17 mouse cellular contexts compared by ENCODE assay signal in genomic region chr15:40068051-40068450, GRCm38 (mm10).
DNase-seq lines count a peak whose midpoint lies in the region; TF ChIP-seq lines count a peak whose summit lies in the region.
"Had no signal": no experiment of that assay in that cellular context is flagged by ENCODE, and none has a peak within 500 bp of the region (broad histone marks: within the 10 kb centered on the region; RNA-seq: fewer than 3 reads in every experiment).

No protein-coding gene starts in this region.

- no peaks in the 10 kb centered on the region for H3K4me1 ChIP-seq in MEL (ENCODE audit: control insufficient read depth in 1 of 2, insufficient read depth in 2 of 2, low read length in 2 of 2)
- H3K4me1 ChIP-seq: forebrain, embryonic 15.5 days; heart, embryonic 10.5 days; hindbrain, embryonic 12.5 days had no signal

- H3K79me2 ChIP-seq in MEL (ENCODE audit: control insufficient read depth, insufficient read depth, low read length, poor library complexity), result no peaks in the 10 kb centered on the region

- TF ChIP-seq RAD21 in MEL (IDR thresholded peaks at IDR 0.05; ENCODE audit: low read depth, low read length), result no peak

- TF ChIP-seq EP300 in MEL (IDR thresholded peaks at IDR 0.05; ENCODE audit: low read depth in 1 of 2, low read length in 2 of 2), result no peak

- H3K9ac ChIP-seq in MEL (ENCODE audit: control insufficient read depth, low read depth, low read length, poor library complexity, severe bottlenecking), result no peak overlapping the region
- H3K9ac ChIP-seq: embryonic facial prominence, embryonic 12.5 days; forebrain, embryonic 15.5 days; hindbrain, embryonic 12.5 days had no signal

- H3K4me3 ChIP-seq in MEL (ENCODE audit: control insufficient read depth in 1 of 2, insufficient read depth in 1 of 2, low read depth in 2 of 2, low read length in 2 of 2), result no peak overlapping the region
- H3K4me3 ChIP-seq: embryonic facial prominence, embryonic 12.5 days; forebrain, embryonic 15.5 days; heart, embryonic 10.5 days; hindbrain, embryonic 12.5 days had no signal

- H3K27ac ChIP-seq in MEL (ENCODE audit: control insufficient read depth, low read depth, low read length), result no peak overlapping the region
- H3K27ac ChIP-seq: embryonic facial prominence, embryonic 12.5 days; forebrain, embryonic 15.5 days; heart, embryonic 10.5 days; hindbrain, embryonic 12.5 days; hindbrain, postnatal 0 days had no signal

- TF ChIP-seq CTCF in MEL (IDR thresholded peaks at IDR 0.05 in 2 of 3, conservative IDR thresholded peaks at IDR 0.05 in 1 of 3; ENCODE audit: control insufficient read depth in 1 of 3, insufficient read depth in 1 of 3, low read depth in 2 of 3, low read length in 3 of 3, poor library complexity in 1 of 3, severe bottlenecking in 1 of 3), result no peak
- no peak for TF ChIP-seq CTCF in brain, embryonic 14.5 days (IDR thresholded peaks at IDR 0.05; ENCODE audit: borderline replicate concordance, extremely low read depth, insufficient read depth, insufficient read length)

- no peaks in the 10 kb centered on the region for H3K9me3 ChIP-seq in MEL (replicated peaks; ENCODE audit: insufficient read depth, low read length)
- H3K9me3 ChIP-seq: embryonic facial prominence, embryonic 12.5 days; forebrain, embryonic 15.5 days; heart, embryonic 10.5 days; hindbrain, embryonic 12.5 days had no signal

- no peaks in the 10 kb centered on the region for H3K36me3 ChIP-seq in MEL (ENCODE audit: control insufficient read depth in 1 of 2, insufficient read depth in 2 of 2, low read length in 2 of 2)
- H3K36me3 ChIP-seq: embryonic facial prominence, embryonic 12.5 days; forebrain, embryonic 15.5 days; heart, embryonic 10.5 days; hindbrain, embryonic 12.5 days had no signal

- no peak for TF ChIP-seq POLR2A in MEL (IDR thresholded peaks at IDR 0.05; ENCODE audit: control insufficient read depth in 1 of 2, insufficient read depth in 1 of 2, low read depth in 1 of 2, low read length in 2 of 2, poor library complexity in 1 of 2)
- no peak for TF ChIP-seq POLR2A in brain, embryonic 14.5 days (IDR thresholded peaks at IDR 0.05; ENCODE audit: borderline replicate concordance, extremely low read depth, insufficient read depth, insufficient read length, poor library complexity, severe bottlenecking)

- DNase-seq in thymus, postnatal 14 days, result peak; percentile 26
- DNase-seq in thymus, adult 18-20 months, result no peak
- DNase-seq in MEL (ENCODE audit: low read depth, low spot score), result peak; percentile 6
- peak; percentile 7 for DNase-seq in brain, embryonic 14.5 days (ENCODE audit: low read depth)
- no peak for DNase-seq in adrenal gland, adult 2 months
- DNase-seq in layer of hippocampus, adult 11-12 months (ENCODE audit: low spot score), result no peak
- DNase-seq: adrenal gland, postnatal 14 days; cerebellum, adult 18-20 months; gastrocnemius, postnatal 10 days; heart, adult 18-20 months; heart, postnatal 10 days; heart, postnatal 4 days had no signal

- H3K27me3 ChIP-seq in MEL (ENCODE audit: control insufficient read depth in 1 of 2, insufficient read depth in 2 of 2, low read length in 2 of 2), result peaks cover 1 to 3% of the 10 kb centered on the region in 2 experiments
- H3K27me3 ChIP-seq: embryonic facial prominence, embryonic 12.5 days; forebrain, embryonic 15.5 days; hindbrain, embryonic 12.5 days had no signal

TF ChIP-seq in MEL, 35 proteins besides CTCF, POLR2A, EP300 and RAD21:
- TF ChIP-seq ZC3H11A (IDR thresholded peaks at IDR 0.05; ENCODE audit: low read depth, low read length) (no peak), TCF12 (IDR thresholded peaks at IDR 0.05; ENCODE audit: low read depth, low read length) (no peak), TAL1 (IDR thresholded peaks at IDR 0.05; ENCODE audit: low read length) (no peak), MYC (IDR thresholded peaks at IDR 0.05; ENCODE audit: low read depth, low read length) (no peak), NELFE (IDR thresholded peaks at IDR 0.05; ENCODE audit: low read depth, low read length) (no peak), POLR2AphosphoS5 (IDR thresholded peaks at IDR 0.05; ENCODE audit: borderline replicate concordance, low read depth, low read length) (no peak), SMC3 (IDR thresholded peaks at IDR 0.05; ENCODE audit: low read depth, low read length) (no peak), JUND (IDR thresholded peaks at IDR 0.05; ENCODE audit: low read depth, low read length) (no peak), MXI1 (IDR thresholded peaks at IDR 0.05; ENCODE audit: low read depth, low read length) (no peak), MAX (IDR thresholded peaks at IDR 0.05; ENCODE audit: low read length) (no peak), CHD1 (IDR thresholded peaks at IDR 0.05; ENCODE audit: low read depth, low read length) (no peak)

Comparison
In these comparisons a context has a peak if more than half of its experiments do, and no peak if none do; other contexts are left out.
1. DNase-seq: peak in thymus, postnatal 14 days (single experiment), MEL (single experiment) and brain, embryonic 14.5 days (single experiment); none in thymus, adult 18-20 months (0 of 2), adrenal gland, adult 2 months (single experiment) and layer of hippocampus, adult 11-12 months (single experiment).